Mouse (Mus musculus) lung, postnatal 0 days (tissue): ENCODE measurements around the gene Smoc1. TPM values are rescaled to one million over a fixed set of nuclear protein-coding genes. Genes with fewer than 3 reads are reported as not detected.

Experiments
- ATAC-seq: fragments of 200-750 bp; cut with Nextera tagmentation; 2 replicates; pipeline ENCODE4 v1.8.0; 2017; ENCODE audit warnings: moderate library complexity
- DNase-seq: peaks from one replicate; pipeline ENCODE4 v3.0.0-alpha.2; 2016; ENCODE audit warnings: low spot score
- H3K27ac ChIP-seq: fragments of 300-500 bp; sonication (generic); 2 replicates; pipeline ENCODE4 v1.5.1; 2014; ENCODE audit warnings: antibody characterized with exemption, mild to moderate bottlenecking, low read length, mixed read lengths
- H3K27me3 ChIP-seq: fragments of 300-500 bp; sonication (generic); replicated peaks from 2 replicates; pipeline ENCODE4 v1.6.1; 2014; ENCODE audit warnings: low read length, mixed read lengths; ENCODE audit not compliant: insufficient read depth
- H3K36me3 ChIP-seq: fragments of 300-500 bp; sonication (generic); 2 replicates; pipeline ENCODE4 v1.6.1; 2014; ENCODE audit warnings: low read length, mixed read lengths; ENCODE audit not compliant: insufficient read depth
- H3K4me1 ChIP-seq: fragments of 300-500 bp; sonication (generic); 2 replicates; pipeline ENCODE4 v1.6.1; 2014; ENCODE audit warnings: antibody characterized with exemption, low read depth, low read length, mixed read lengths; ENCODE audit not compliant: insufficient read depth
- H3K4me2 ChIP-seq: fragments of 300-500 bp; sonication (generic); replicated peaks from 2 replicates; pipeline ENCODE4 v1.6.1; 2014; ENCODE audit warnings: low read depth, mild to moderate bottlenecking, low read length, moderate library complexity, mixed read lengths
- H3K4me3 ChIP-seq: fragments of 300-500 bp; sonication (generic); 2 replicates; pipeline ENCODE4 v1.5.1; 2014; ENCODE audit warnings: low read depth, low read length
- H3K9ac ChIP-seq: fragments of 300-500 bp; sonication (generic); replicated peaks from 2 replicates; pipeline ENCODE4 v1.6.1; 2014; ENCODE audit warnings: low read depth, mild to moderate bottlenecking
- H3K9me3 ChIP-seq: fragments of 300-500 bp; sonication (generic); 2 replicates; pipeline ENCODE4 v1.6.1; 2016; ENCODE audit warnings: low read length, mixed read lengths
- CTCF ChIP-seq: IDR thresholded peaks from 2 replicates; pipeline ENCODE4 v1.5.1; 2016; ENCODE audit warnings: antibody characterized with exemption, mild to moderate bottlenecking
- EP300 ChIP-seq: IDR thresholded peaks from 2 replicates; pipeline ENCODE4 v1.6.1; 2016; ENCODE audit warnings: antibody characterized with exemption, mild to moderate bottlenecking, control low read depth
- WGBS: fragments of 180-500 bp; shearing (Covaris S2); extraction: QIAGEN DNeasy Blood & Tissue Kit; methylation state at CpG from one replicate; pipeline ENCODE4 v1.1.7; 2014; 5-methylcytosine and 5-hydroxymethylcytosine counted together
- polyA plus RNA-seq: library from polyadenylated mRNA; unstranded; fragments of >200 nt; fragmentation: Nextera tagmentation; extraction: Ambion mirVana; gene quantifications from 2 replicates; pipeline ENCODE4 v1.2.1, GENCODE M21; 2015

Gene Smoc1
- polyA plus RNA-seq, 1 experiment from 2014 or later, result 0.19 TPM

GRCm38 (mm10) chr12:81105721-81106633 is 79.4 kb downstream of the Smoc1 start:
- Histone ChIP-seq H3K27ac (no peak overlapping the region), H3K27me3 (no peaks in the 10 kb centered on the region), H3K4me2 (no peak overlapping the region), H3K9me3 (no peaks in the 10 kb centered on the region), H3K4me3 (no peak overlapping the region), H3K9ac (no peak overlapping the region), H3K36me3 (no peaks in the 10 kb centered on the region), H3K4me1 (no peaks in the 10 kb centered on the region)
- no peak for TF ChIP-seq EP300
- DNase-seq, result no peak
- no peak for ATAC-seq
- WGBS, result 81% methylated on average over 12 of the region's 12 CpGs

DNA sequence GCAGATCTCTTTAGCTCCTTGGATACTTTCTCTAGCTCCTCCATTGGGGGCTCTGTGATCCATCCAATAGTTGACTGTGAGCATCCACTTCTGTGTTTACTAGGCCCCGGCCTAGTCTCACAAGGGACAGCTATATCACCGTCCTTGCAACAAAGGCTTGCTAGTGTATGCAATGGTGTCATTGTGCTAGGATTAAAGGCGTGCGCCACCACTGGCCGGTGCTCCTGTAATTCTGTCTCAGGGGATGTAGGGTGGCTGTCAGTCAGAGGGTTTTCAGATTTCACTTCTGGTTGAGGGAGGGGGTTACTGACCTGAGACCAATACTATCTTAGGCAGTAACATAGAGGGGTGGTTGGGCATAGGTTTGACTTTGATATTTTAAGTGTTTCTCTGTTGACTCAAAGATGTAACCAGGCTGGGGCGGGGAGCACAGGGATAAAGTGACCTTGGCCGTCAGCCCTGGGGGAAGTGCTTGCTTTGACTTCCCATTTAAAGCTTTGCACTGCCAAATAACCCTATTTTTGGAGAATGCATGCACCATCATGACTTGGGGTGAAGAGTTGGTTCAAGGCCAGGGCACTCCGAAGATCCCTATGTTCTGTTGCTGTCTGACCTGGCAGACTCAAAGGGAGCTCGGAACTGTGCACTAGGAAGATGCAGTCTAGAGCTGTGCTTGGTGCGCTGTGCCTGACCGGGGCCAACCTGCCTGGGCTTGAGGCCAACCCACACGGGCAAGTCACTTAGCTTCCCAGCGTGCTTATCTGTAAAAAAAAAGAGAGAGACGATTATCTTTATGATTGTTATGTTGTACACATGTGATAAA is 80.9 kb downstream of the Smoc1 start:
- no peak overlapping the region for H3K27ac ChIP-seq
- H3K27me3 ChIP-seq, result no peaks in the 10 kb centered on the region
- H3K4me1 ChIP-seq, result no peaks in the 10 kb centered on the region
- no peaks in the 10 kb centered on the region for H3K9me3 ChIP-seq
- no peaks in the 10 kb centered on the region for H3K36me3 ChIP-seq
- DNase-seq, result no peak
- 63% methylated on average over 14 of the region's 14 CpGs for WGBS
- no peak overlapping the region for H3K9ac ChIP-seq
- no peak overlapping the region for H3K4me2 ChIP-seq
- ATAC-seq, result no peak
- TF ChIP-seq CTCF, result no peak
- no peak for TF ChIP-seq EP300
- H3K4me3 ChIP-seq, result no peak overlapping the region

DNA sequence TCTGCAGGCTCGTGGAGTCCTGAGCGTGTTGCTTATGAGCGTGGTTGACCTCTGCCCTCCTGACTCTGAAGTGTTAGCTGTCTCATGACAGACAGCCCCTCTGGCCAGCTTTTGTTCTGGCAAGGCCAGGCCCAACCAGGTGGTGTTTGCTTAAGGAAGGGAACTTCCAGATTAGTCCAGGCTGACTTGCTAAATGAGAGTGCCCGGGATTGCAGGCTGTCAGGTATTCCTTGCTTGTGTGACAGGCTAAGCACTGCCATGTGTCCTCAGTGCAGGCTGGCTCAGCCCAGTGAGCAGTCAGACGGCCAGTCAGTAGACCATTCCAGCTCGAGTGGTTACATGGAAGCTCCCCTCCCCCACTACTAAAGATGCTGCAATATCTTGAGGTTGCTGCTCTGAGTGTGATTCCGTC is 82.0 kb downstream of the Smoc1 start:
- Histone ChIP-seq H3K9me3 (no peaks in the 10 kb centered on the region), H3K9ac (no peak overlapping the region), H3K27ac (no peak overlapping the region), H3K4me2 (no peak overlapping the region), H3K4me1 (no peaks in the 10 kb centered on the region), H3K36me3 (no peaks in the 10 kb centered on the region), H3K27me3 (no peaks in the 10 kb centered on the region), H3K4me3 (no peak overlapping the region)
- DNase-seq, result peak; percentile 57
- ATAC-seq, result peak; percentile 60
- 13% methylated on average over 7 of the region's 7 CpGs for WGBS
- TF ChIP-seq EP300, result no peak
- no peak for TF ChIP-seq CTCF

- DNase-seq, result no peak
- no peak overlapping the region for H3K4me2 ChIP-seq
- no peak for ATAC-seq
- H3K9me3 ChIP-seq, result no peaks in the 10 kb centered on the region
- H3K27me3 ChIP-seq, result no peaks in the 10 kb centered on the region
- no peak for TF ChIP-seq EP300
- no peak for TF ChIP-seq CTCF
- no peaks in the 10 kb centered on the region for H3K4me1 ChIP-seq
- no peaks in the 10 kb centered on the region for H3K36me3 ChIP-seq
- no peak overlapping the region for H3K4me3 ChIP-seq
- H3K9ac ChIP-seq, result no peak overlapping the region
- H3K27ac ChIP-seq, result no peak overlapping the region
- WGBS, result 83% methylated on average over 3 of the region's 3 CpGs
Observed at GRCm38 (mm10) chr12:81110006-81110405, 83.4 kb downstream of the Smoc1 start.

DNA sequence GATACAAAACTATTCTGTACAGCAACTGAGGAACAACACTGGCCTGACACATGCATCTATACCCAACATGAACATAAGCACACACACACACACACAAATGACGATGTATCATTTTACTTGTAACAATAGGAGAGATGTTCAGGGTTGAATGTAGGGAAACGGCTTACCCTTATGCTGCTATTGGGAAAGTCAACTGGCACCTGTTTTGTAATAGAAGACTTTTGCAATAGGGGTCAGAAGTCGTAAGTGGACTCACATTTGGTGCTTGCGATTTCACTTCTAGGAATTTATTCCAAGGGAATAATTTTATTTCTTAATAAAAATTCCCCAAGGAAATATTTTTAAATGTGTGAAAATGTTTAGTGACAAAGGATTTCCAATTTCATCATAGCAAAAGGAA is 85.7 kb downstream of the Smoc1 start:
- H3K27me3 ChIP-seq, result no peaks in the 10 kb centered on the region

DNA sequence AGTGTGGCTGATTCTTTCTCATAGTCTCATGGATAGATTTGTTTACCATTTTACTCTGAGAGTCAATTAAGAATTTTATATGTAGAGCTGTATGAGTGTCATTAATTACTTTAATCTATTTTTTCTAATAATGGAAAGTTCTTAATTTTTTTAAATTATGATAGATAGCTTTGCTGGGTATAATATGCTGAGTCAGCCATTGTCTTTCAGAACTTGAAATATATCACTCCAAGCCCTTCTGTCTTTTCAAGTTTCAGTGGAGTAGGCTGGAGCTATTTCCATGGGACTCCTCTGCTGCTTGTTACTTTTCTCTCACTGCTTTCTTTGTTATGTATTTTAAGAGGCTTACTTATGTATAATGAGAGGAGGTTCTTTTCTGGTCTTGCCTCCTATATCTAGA is 93.7 kb downstream of the Smoc1 start:
- no peak overlapping the region for H3K27ac ChIP-seq
- H3K4me3 ChIP-seq, result no peak overlapping the region
- no peak overlapping the region for H3K4me2 ChIP-seq
- no peaks in the 10 kb centered on the region for H3K4me1 ChIP-seq
- H3K9ac ChIP-seq, result no peak overlapping the region
- no peak for ATAC-seq
- no peaks in the 10 kb centered on the region for H3K27me3 ChIP-seq
- H3K9me3 ChIP-seq, result no peaks in the 10 kb centered on the region; the same call in 1 of the 2 replicates
- DNase-seq, result no peak
- TF ChIP-seq EP300 (no peak), CTCF (no peak)
- H3K36me3 ChIP-seq, result no peaks in the 10 kb centered on the region

More for the DNA sequence above, 85.7 kb downstream of the Smoc1 start:
- no peaks in the 10 kb centered on the region for H3K9me3 ChIP-seq
- no peak for ATAC-seq
- TF ChIP-seq CTCF (no peak), EP300 (no peak)
- H3K4me1 ChIP-seq, result no peaks in the 10 kb centered on the region
- H3K4me2 ChIP-seq, result no peak overlapping the region
- H3K36me3 ChIP-seq, result no peaks in the 10 kb centered on the region
- H3K4me3 ChIP-seq, result no peak overlapping the region
- DNase-seq, result no peak
- H3K9ac ChIP-seq, result no peak overlapping the region
- no peak overlapping the region for H3K27ac ChIP-seq
- 84% methylated on average over 4 of the region's 4 CpGs for WGBS
